Mouse (Mus musculus) hindbrain, embryonic 10.5 days (tissue): ENCODE measurements around the gene P2ry6. TPM values are rescaled to one million over a fixed set of nuclear protein-coding genes. Genes with fewer than 3 reads are reported as not detected.

ENCODE experiments used
- DNase-seq: peaks from one replicate; pipeline ENCODE4 v3.0.0-alpha.2; 2017; ENCODE audit warnings: low spot score
- H3K27ac ChIP-seq: fragments of 300-500 bp; sonication (generic); 2 replicates; pipeline ENCODE4 v1.5.1; 2016; ENCODE audit warnings: mild to moderate bottlenecking, moderate library complexity
- H3K27me3 ChIP-seq: fragments of 300-500 bp; sonication (generic); 2 replicates; pipeline ENCODE4 v1.6.1; 2016; ENCODE audit warnings: mild to moderate bottlenecking; ENCODE audit not compliant: poor library complexity, insufficient read depth, severe bottlenecking
- H3K36me3 ChIP-seq: fragments of 300-500 bp; sonication (generic); 2 replicates; pipeline ENCODE4 v1.6.1; 2016; ENCODE audit warnings: mild to moderate bottlenecking, moderate library complexity
- H3K4me1 ChIP-seq: fragments of 300-500 bp; sonication (generic); replicated peaks from 2 replicates; pipeline ENCODE4 v1.6.1; 2016; ENCODE audit warnings: mild to moderate bottlenecking
- H3K4me3 ChIP-seq: fragments of 300-500 bp; sonication (generic); 2 replicates; pipeline ENCODE4 v1.5.1; 2016; ENCODE audit warnings: mild to moderate bottlenecking, moderate library complexity
- H3K9me3 ChIP-seq: fragments of 300-500 bp; sonication (generic); 2 replicates; pipeline ENCODE4 v1.6.1; 2016; ENCODE audit warnings: mild to moderate bottlenecking, moderate library complexity
- WGBS: fragments of 180-500 bp; shearing (Covaris S2); methylation state at CpG from one replicate; pipeline ENCODE4 v1.1.7; 2016; 5-methylcytosine and 5-hydroxymethylcytosine counted together
- polyA plus RNA-seq: library from polyadenylated mRNA; unstranded; fragments of >200 nt; fragmentation: Nextera tagmentation; extraction: Ambion mirVana; gene quantifications from 2 replicates; pipeline ENCODE4 v1.2.1, GENCODE M21; 2016

The P2ry6 gene
- polyA plus RNA-seq, 1 experiment from 2014 or later, result 3.3 TPM

GRCm38 (mm10) chr7:100978171-100978570, 3.7 kb upstream of the P2ry6 start:
- Histone ChIP-seq H3K27me3 (peaks cover 37% of the 10 kb centered on the region), H3K27ac (no peak overlapping the region), H3K36me3 (no peaks in the 10 kb centered on the region), H3K4me1 (peaks cover 12% of the 10 kb centered on the region), H3K4me3 (no peak overlapping the region), H3K9me3 (no peaks in the 10 kb centered on the region)
- no peak for DNase-seq
- WGBS, result 85% methylated on average over 5 of the region's 5 CpGs

DNA sequence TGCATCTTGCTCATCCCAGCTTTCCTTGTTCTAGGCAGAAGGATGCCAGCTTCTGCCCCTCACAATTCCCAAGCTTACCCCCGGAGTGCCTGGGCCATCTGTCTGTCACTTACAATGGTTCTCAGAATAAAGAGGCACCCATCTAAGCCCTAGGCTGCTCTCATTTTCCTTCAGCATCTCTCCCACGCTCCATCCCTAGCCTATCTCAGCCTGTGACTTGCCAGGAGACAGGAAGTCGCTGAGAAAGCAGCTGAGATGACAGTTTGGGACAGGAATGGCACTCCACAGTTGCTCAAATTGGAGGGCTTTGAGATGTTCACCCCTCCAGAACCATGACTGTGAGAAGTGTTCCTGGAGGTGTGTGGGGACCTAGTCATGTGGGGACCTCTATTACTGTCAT, 1.6 kb downstream of the P2ry6 start:
- H3K27ac ChIP-seq, result no peak overlapping the region
- no peak overlapping the region for H3K4me3 ChIP-seq
- no peaks in the 10 kb centered on the region for H3K36me3 ChIP-seq
- no peak for DNase-seq
- no peaks in the 10 kb centered on the region for H3K9me3 ChIP-seq
- peaks cover 16% of the 10 kb centered on the region for H3K4me1 ChIP-seq
- 44% methylated on average over 3 of the region's 3 CpGs for WGBS
- peaks cover 59% of the 10 kb centered on the region for H3K27me3 ChIP-seq

GRCm38 (mm10) chr7:100968874-100969659, 5.4 kb downstream of the P2ry6 start:
- Histone ChIP-seq H3K9me3 (no peaks in the 10 kb centered on the region), H3K27ac (no peak overlapping the region), H3K4me3 (no peak overlapping the region), H3K27me3 (peaks cover 39% of the 10 kb centered on the region), H3K36me3 (no peaks in the 10 kb centered on the region), H3K4me1 (peaks cover 10% of the 10 kb centered on the region)
- WGBS, result 75% methylated on average over 10 of the region's 10 CpGs
- DNase-seq, result no peak

GRCm38 (mm10) chr7:100968376-100968775, 6.1 kb downstream of the P2ry6 start:
- Histone ChIP-seq H3K4me1 (peaks cover 11% of the 10 kb centered on the region; the same call in 1 of the 2 replicates), H3K27ac (no peak overlapping the region), H3K36me3 (no peaks in the 10 kb centered on the region), H3K27me3 (peaks cover 32% of the 10 kb centered on the region), H3K9me3 (no peaks in the 10 kb centered on the region), H3K4me3 (no peak overlapping the region)
- WGBS, result 84% methylated on average over 6 of the region's 6 CpGs
- no peak for DNase-seq

GRCm38 (mm10) chr7:100967850-100968249, 6.6 kb downstream of the P2ry6 start:
- DNase-seq, result no peak
- Histone ChIP-seq H3K9me3 (no peaks in the 10 kb centered on the region), H3K4me3 (no peak overlapping the region), H3K4me1 (peaks cover 11% of the 10 kb centered on the region; the same call in 1 of the 2 replicates), H3K36me3 (no peaks in the 10 kb centered on the region), H3K27me3 (peaks cover 26% of the 10 kb centered on the region), H3K27ac (no peak overlapping the region)
- 82% methylated on average over 9 of the region's 9 CpGs for WGBS

GRCm38 (mm10) chr7:100966014-100966413, 8.4 kb downstream of the P2ry6 start:
- 84% methylated on average over 7 of the region's 7 CpGs for WGBS
- H3K4me3 ChIP-seq, result no peak overlapping the region

GRCm38 (mm10) chr7:100965079-100965478, 9.4 kb downstream of the P2ry6 start:
- H3K9me3 ChIP-seq, result no peaks in the 10 kb centered on the region
- peaks cover 11% of the 10 kb centered on the region; the same call in 1 of the 2 replicates for H3K4me1 ChIP-seq
- H3K27ac ChIP-seq, result no peak overlapping the region
- DNase-seq, result no peak
- H3K36me3 ChIP-seq, result no peaks in the 10 kb centered on the region
- WGBS, result 26% methylated on average over 4 of the region's 4 CpGs
- peaks cover 7% of the 10 kb centered on the region for H3K27me3 ChIP-seq
- no peak overlapping the region for H3K4me3 ChIP-seq

More at GRCm38 (mm10) chr7:100966014-100966413, 8.4 kb downstream of the P2ry6 start:
- Histone ChIP-seq H3K27ac (no peak overlapping the region), H3K27me3 (peaks cover 11% of the 10 kb centered on the region), H3K9me3 (no peaks in the 10 kb centered on the region), H3K36me3 (no peaks in the 10 kb centered on the region), H3K4me1 (peaks cover 11% of the 10 kb centered on the region; the same call in 1 of the 2 replicates)
- no peak for DNase-seq

- Histone ChIP-seq H3K36me3 (no peaks in the 10 kb centered on the region), H3K4me3 (no peak overlapping the region), H3K9me3 (no peaks in the 10 kb centered on the region), H3K27ac (no peak overlapping the region), H3K27me3 (no peaks in the 10 kb centered on the region), H3K4me1 (0 out of 2 replicates have a peak, but pooled peaks cover 7% of the 10 kb centered on the region)
- DNase-seq, result no peak
- WGBS, result 87% methylated on average over 6 of the region's 6 CpGs
Observed at GRCm38 (mm10) chr7:100964242-100964641, 10.2 kb downstream of the P2ry6 start.

- H3K9me3 ChIP-seq, result 0 out of 2 replicates have a peak, but pooled peaks cover 2% of the 10 kb centered on the region
- H3K27ac ChIP-seq, result no peak overlapping the region
- H3K4me1 ChIP-seq, result 0 out of 2 replicates have a peak, but pooled peaks cover 7% of the 10 kb centered on the region
- H3K27me3 ChIP-seq, result no peaks in the 10 kb centered on the region
- H3K4me3 ChIP-seq, result no peak overlapping the region
- 76% methylated on average over 8 of the region's 8 CpGs for WGBS
- no peak for DNase-seq
- H3K36me3 ChIP-seq, result no peaks in the 10 kb centered on the region
Observed at GRCm38 (mm10) chr7:100963381-100963780, 11.1 kb downstream of the P2ry6 start.

DNA sequence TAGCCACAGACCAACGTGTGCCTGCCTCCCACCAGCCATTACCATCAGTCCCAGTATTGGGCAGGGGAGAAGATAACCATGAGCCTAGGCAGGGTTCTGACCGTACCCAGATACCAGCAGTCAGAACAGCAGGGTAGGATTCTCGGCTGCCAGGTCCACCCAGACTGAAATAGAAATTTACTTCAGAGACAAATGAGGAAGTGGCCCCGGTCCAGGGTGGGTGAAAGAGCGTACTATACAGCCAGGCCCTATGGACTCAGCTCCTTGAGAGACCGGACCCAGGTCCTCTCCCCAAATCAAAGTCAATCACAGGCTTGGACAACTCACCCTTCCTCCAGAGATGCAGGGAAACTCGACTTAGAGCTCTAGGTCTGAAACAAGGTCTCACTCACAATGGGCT, 13.3 kb downstream of the P2ry6 start:
- Histone ChIP-seq H3K36me3 (no peaks in the 10 kb centered on the region), H3K4me3 (no peak overlapping the region), H3K27ac (no peak overlapping the region), H3K9me3 (0 out of 2 replicates have a peak, but pooled peaks cover 2% of the 10 kb centered on the region), H3K27me3 (no peaks in the 10 kb centered on the region), H3K4me1 (0 out of 2 replicates have a peak, but pooled peaks cover 7% of the 10 kb centered on the region)
- 81% methylated on average over 7 of the region's 7 CpGs for WGBS
- no peak for DNase-seq

DNA sequence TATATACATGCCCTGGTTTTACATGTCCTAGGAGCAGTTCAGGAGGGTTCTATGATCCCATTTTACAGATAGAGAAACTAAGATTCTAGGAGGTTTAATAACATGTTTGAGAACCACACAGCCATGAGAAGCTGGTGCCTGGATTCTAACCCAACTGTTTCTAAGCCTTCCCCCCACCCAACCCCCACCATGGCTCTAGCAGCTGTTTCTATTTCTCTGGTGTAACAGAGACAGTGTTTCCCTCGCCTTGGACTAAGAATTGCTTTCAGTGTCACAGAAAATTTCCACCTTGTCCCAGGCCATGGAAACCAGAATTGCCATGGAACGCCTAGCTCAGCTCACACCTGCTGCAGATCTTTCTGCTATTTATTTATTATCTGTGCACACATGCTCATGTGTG, 14.0 kb downstream of the P2ry6 start:
- WGBS, result 75% methylated on average over 2 of the region's 2 CpGs
- Histone ChIP-seq H3K9me3 (0 out of 2 replicates have a peak, but pooled peaks cover 2% of the 10 kb centered on the region), H3K27ac (no peak overlapping the region), H3K36me3 (no peaks in the 10 kb centered on the region), H3K27me3 (no peaks in the 10 kb centered on the region), H3K4me1 (0 out of 2 replicates have a peak, but pooled peaks cover 7% of the 10 kb centered on the region), H3K4me3 (no peak overlapping the region)
- DNase-seq, result no peak

DNA sequence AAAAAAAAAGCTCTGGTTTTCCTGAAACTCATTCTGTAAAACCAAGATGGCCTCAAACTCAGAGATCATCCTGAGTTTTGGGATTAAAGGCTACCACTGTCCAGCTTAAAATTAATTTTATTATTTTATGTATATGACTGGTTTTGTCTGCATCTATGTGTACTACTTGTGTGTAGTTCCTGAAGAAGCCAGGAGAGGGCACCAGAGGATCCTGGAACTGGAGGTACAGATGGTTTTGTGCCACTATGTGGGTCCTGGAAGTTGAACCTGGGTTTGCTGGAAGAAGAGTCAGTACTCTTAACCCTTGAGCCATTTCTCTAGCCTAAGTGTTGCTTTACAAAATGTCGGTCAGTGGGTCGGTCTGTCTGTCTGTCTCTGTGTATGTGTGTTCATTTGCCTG, 16.0 kb downstream of the P2ry6 start:
- 0 out of 2 replicates have a peak, but pooled peaks cover 2% of the 10 kb centered on the region for H3K9me3 ChIP-seq
- DNase-seq, result no peak
- H3K27me3 ChIP-seq, result no peaks in the 10 kb centered on the region
- WGBS, result 95% methylated on average over 2 of the region's 2 CpGs
- H3K36me3 ChIP-seq, result no peaks in the 10 kb centered on the region
- no peak overlapping the region for H3K4me3 ChIP-seq
- no peak overlapping the region for H3K27ac ChIP-seq
- H3K4me1 ChIP-seq, result 0 out of 2 replicates have a peak, but pooled peaks cover 1% of the 10 kb centered on the region

DNA sequence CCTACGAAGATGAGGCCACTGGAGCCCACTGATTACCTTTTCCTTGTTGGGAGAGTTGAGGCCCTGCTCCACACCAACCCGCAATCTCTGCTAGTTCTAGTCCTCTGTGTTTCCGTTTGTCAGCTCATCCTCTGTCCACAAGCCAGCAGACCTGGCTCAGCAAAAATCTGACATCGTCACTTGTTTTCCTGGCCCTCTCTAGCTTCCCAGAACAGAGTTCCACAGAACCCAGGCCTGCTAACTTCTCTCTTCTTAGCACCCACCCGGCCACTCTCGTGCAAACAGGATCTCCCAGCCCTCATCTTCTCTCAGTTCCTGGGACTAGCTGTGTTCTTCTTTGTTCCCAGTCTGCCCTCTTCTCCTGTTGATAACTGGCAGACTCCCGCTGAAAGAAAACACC, 21.8 kb downstream of the P2ry6 start:
- Histone ChIP-seq H3K27me3 (no peaks in the 10 kb centered on the region; the same call in 1 of the 2 replicates), H3K4me1 (peaks cover 20% of the 10 kb centered on the region; the same call in 1 of the 2 replicates), H3K27ac (0 out of 2 replicates have a peak overlapping the region, but pooled peaks have one; percentile 35), H3K4me3 (no peak overlapping the region), H3K9me3 (no peaks in the 10 kb centered on the region), H3K36me3 (no peaks in the 10 kb centered on the region)
- DNase-seq, result no peak
- WGBS, result 82% methylated on average over 7 of the region's 7 CpGs
